Mouse (Mus musculus) ovary, postnatal 14 days (tissue): ENCODE measurements around the gene Mapkap1.

Experiments used
- DNase-seq: peaks from one replicate; pipeline ENCODE4 v3.0.0; 2022; ENCODE audit warnings: low spot score

Gene Mapkap1

GRCm38 (mm10) chr2:34532394-34532793 lies 125.8 kb downstream of the Mapkap1 start:
- DNase-seq = no peak

- DNase-seq = no peak
Observed at GRCm38 (mm10) chr2:34533281-34533680, 126.7 kb downstream of the Mapkap1 start.

GRCm38 (mm10) chr2:34534996-34535395 lies 128.4 kb downstream of the Mapkap1 start:
- DNase-seq = no peak

- no peak for DNase-seq
Observed at GRCm38 (mm10) chr2:34537356-34537755, 130.8 kb downstream of the Mapkap1 start.

GRCm38 (mm10) chr2:34543581-34543980 lies 137.0 kb downstream of the Mapkap1 start:
- no peak for DNase-seq

GRCm38 (mm10) chr2:34544021-34544420 lies 137.4 kb downstream of the Mapkap1 start:
- no peak for DNase-seq

- no peak for DNase-seq
Observed at GRCm38 (mm10) chr2:34544646-34545395, 138.2 kb downstream of the Mapkap1 start.

- DNase-seq = no peak
Observed at GRCm38 (mm10) chr2:34546176-34546677, 139.7 kb downstream of the Mapkap1 start.

GRCm38 (mm10) chr2:34547516-34547915 lies 140.9 kb downstream of the Mapkap1 start:
- no peak for DNase-seq

- DNase-seq = no peak
Observed at GRCm38 (mm10) chr2:34548961-34549360, 142.4 kb downstream of the Mapkap1 start.

- DNase-seq = no peak
Observed at GRCm38 (mm10) chr2:34549469-34549868, 142.9 kb downstream of the Mapkap1 start.

- no peak for DNase-seq
Observed at GRCm38 (mm10) chr2:34552772-34553171, 146.2 kb downstream of the Mapkap1 start.

GRCm38 (mm10) chr2:34553580-34554231 lies 147.1 kb downstream of the Mapkap1 start:
- DNase-seq = no peak

- no peak for DNase-seq
Observed at GRCm38 (mm10) chr2:34560146-34560545, 153.6 kb downstream of the Mapkap1 start.

GRCm38 (mm10) chr2:34563089-34563694 lies 156.6 kb downstream of the Mapkap1 start:
- DNase-seq = no peak

- no peak for DNase-seq
Observed at GRCm38 (mm10) chr2:34563865-34564264, 157.3 kb downstream of the Mapkap1 start.

- no peak for DNase-seq
Observed at GRCm38 (mm10) chr2:34566146-34566545, 159.6 kb downstream of the Mapkap1 start.

GRCm38 (mm10) chr2:34566601-34567000 lies 160.0 kb downstream of the Mapkap1 start:
- no peak for DNase-seq

GRCm38 (mm10) chr2:34569131-34569530 lies 162.6 kb downstream of the Mapkap1 start:
- peak; percentile 21 for DNase-seq

- DNase-seq = no peak
Observed at GRCm38 (mm10) chr2:34570378-34570777, 163.8 kb downstream of the Mapkap1 start.

- DNase-seq = no peak
Observed at GRCm38 (mm10) chr2:34571096-34571495, 164.5 kb downstream of the Mapkap1 start.

GRCm38 (mm10) chr2:34573073-34573472 lies 166.5 kb downstream of the Mapkap1 start:
- no peak for DNase-seq

GRCm38 (mm10) chr2:34588546-34588945 lies 182.0 kb downstream of the Mapkap1 start:
- no peak for DNase-seq
